Mouse (Mus musculus) liver, embryonic 14.5 days (tissue): Measurements from ENCODE around the gene Tmx2. TPM values are rescaled to one million over a fixed set of nuclear protein-coding genes. Genes with fewer than 3 reads are reported as not detected.

Experiments used
- ATAC-seq: fragments of 200-750 bp; cut with Nextera tagmentation; 2 replicates; pipeline ENCODE4 v1.8.0; 2017; ENCODE audit warnings: moderate number of reproducible peaks, mild to moderate bottlenecking, moderate library complexity; ENCODE audit not compliant: insufficient read depth
- DNase-seq, 3 experiments: peaks; one replicate each; pipeline ENCODE4 v3.0.0-alpha.2; 2012 to 2013; ENCODE audit warnings: low read depth in 3 of 3, low spot score in 3 of 3
- H3K27ac ChIP-seq: fragments of 300-500 bp; sonication (generic); 2 replicates; pipeline ENCODE4 v1.5.1; 2014; ENCODE audit warnings: moderate library complexity, mild to moderate bottlenecking, control low read depth, inconsistent platforms
- H3K27me3 ChIP-seq: fragments of 300-500 bp; sonication (generic); 2 replicates; pipeline ENCODE4 v1.6.1; 2014; ENCODE audit warnings: mild to moderate bottlenecking, low read length, moderate library complexity; ENCODE audit not compliant: control insufficient read depth, insufficient read depth
- H3K36me3 ChIP-seq: fragments of 300-500 bp; sonication (generic); replicated peaks from 2 replicates; pipeline ENCODE4 v1.6.1; 2014; ENCODE audit warnings: low read depth; ENCODE audit not compliant: control insufficient read depth, insufficient read depth
- H3K4me1 ChIP-seq, 2 experiments: fragments of 200-500 bp in 1 of 2; fragments of 300-500 bp in 1 of 2; sonication (generic) in 1 of 2; replicated peaks; 2 replicates each; pipeline ENCODE4 v1.6.1; 2012 to 2014; ENCODE audit warnings: antibody characterized with exemption in 1 of 2, inconsistent platforms in 1 of 2, low read length in 1 of 2; ENCODE audit not compliant: control insufficient read depth in 2 of 2, insufficient read depth in 2 of 2
- H3K4me2 ChIP-seq: fragments of 300-500 bp; sonication (generic); 2 replicates; pipeline ENCODE4 v1.6.1; 2014; ENCODE audit warnings: low read depth, mild to moderate bottlenecking, control low read depth, moderate library complexity
- H3K4me3 ChIP-seq, 2 experiments: fragments of 200-500 bp in 1 of 2; fragments of 300-500 bp in 1 of 2; sonication (generic) in 1 of 2; 2 replicates each; pipeline ENCODE4 v1.5.1; 2012 to 2014; ENCODE audit warnings: low read depth in 2 of 2, low read length in 2 of 2, mild to moderate bottlenecking in 2 of 2, control low read depth in 1 of 2, inconsistent platforms in 1 of 2, moderate library complexity in 1 of 2; ENCODE audit not compliant: insufficient read depth in 1 of 2
- H3K9ac ChIP-seq: fragments of 300-500 bp; sonication (generic); replicated peaks from 2 replicates; pipeline ENCODE4 v1.6.1; 2014; ENCODE audit warnings: mild to moderate bottlenecking, control low read depth, moderate library complexity
- H3K9me3 ChIP-seq: fragments of 300-500 bp; sonication (generic); 2 replicates; pipeline ENCODE4 v1.6.1; 2016; ENCODE audit warnings: low read length, mixed read lengths; ENCODE audit not compliant: control insufficient read depth
- CTCF ChIP-seq: IDR thresholded peaks from 2 replicates; pipeline ENCODE4 v1.5.1; 2016; ENCODE audit warnings: antibody characterized with exemption, low read depth, control low read depth
- EP300 ChIP-seq: IDR thresholded peaks from 2 replicates; pipeline ENCODE4 v1.6.1; 2016; ENCODE audit warnings: antibody characterized with exemption, low read depth
- WGBS: fragments of 180-500 bp; shearing (Covaris S2); extraction: QIAGEN DNeasy Blood & Tissue Kit; methylation state at CpG from one replicate; pipeline ENCODE4 v1.1.7; 2014; ENCODE audit not compliant: insufficient replicate concordance; 5-methylcytosine and 5-hydroxymethylcytosine counted together
- polyA plus RNA-seq, 2 experiments: library from polyadenylated mRNA; depleted of rRNA in 1 of 2; stranded (reverse) in 1 of 2; unstranded in 1 of 2; fragments of >200 nt; fragmentation: Nextera tagmentation in 1 of 2; extraction: Ambion mirVana in 1 of 2; gene quantifications; 2 replicates each; pipeline versions ENCODE4 v1.2.1 to v1.2.3; 2012 to 2014

The Tmx2 gene
- polyA plus RNA-seq, 2 experiments, result 24.7 to 66.3 TPM

DNA sequence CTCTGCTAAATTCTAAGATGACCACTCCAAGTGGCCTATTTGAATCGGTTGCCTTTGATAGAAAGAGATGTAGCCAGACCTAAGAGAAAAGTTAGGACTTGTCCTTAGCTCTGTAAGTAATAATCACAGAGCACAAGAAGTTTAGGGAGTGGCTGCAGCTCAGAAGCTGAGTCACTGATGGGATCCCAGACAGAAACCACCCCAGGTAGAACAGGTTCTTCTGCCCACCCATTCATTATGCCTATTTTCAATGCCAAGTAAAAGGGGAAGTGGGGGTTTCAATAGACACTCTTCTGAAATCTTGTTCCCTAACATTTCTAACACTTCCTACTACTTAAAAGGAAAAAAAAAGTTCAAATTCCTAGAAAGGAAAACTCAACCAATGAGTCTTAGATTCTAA is 26.4 kb upstream of the Tmx2 start:
- 67% methylated on average over 1 of the region's 1 CpGs for WGBS
- H3K9ac ChIP-seq, result no peak overlapping the region
- H3K27me3 ChIP-seq, result no peaks in the 10 kb centered on the region
- H3K27ac ChIP-seq, result no peak overlapping the region
- DNase-seq, result no peak
- H3K4me3 ChIP-seq, result no peak overlapping the region
- peaks cover 5 to 6% of the 10 kb centered on the region in 2 experiments for H3K4me1 ChIP-seq
- no peak overlapping the region for H3K4me2 ChIP-seq
- ATAC-seq, result no peak
- peaks cover 53% of the 10 kb centered on the region for H3K36me3 ChIP-seq
- TF ChIP-seq CTCF (no peak), EP300 (no peak)
- no peaks in the 10 kb centered on the region for H3K9me3 ChIP-seq

DNA sequence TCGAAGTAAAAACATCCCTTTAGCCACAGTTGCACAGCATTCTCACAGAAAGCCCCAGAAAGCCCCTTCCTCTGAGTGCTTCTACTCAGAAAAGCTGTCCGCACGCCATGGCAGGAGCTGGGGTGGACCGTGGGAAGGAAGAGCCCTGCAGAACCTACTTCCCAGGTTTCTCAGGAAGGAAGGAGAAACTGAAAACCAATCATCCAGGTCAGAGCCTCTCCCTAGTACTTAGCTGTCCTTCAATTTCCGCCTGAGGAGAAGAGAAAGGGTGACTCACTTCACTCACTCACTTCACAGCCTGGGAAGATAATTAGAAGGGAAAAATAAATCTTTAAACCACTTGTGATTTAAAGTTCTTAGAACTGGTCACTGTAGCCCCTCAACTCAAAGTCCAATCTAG is 25.4 kb upstream of the Tmx2 start:
- H3K4me1 ChIP-seq, result peaks cover 5 to 6% of the 10 kb centered on the region in 2 experiments
- WGBS, result 78% methylated on average over 5 of the region's 5 CpGs
- H3K4me3 ChIP-seq, result no peak overlapping the region
- H3K27ac ChIP-seq, result no peak overlapping the region; the same call in 1 of the 2 replicates
- H3K9me3 ChIP-seq, result no peaks in the 10 kb centered on the region
- no peaks in the 10 kb centered on the region for H3K27me3 ChIP-seq
- DNase-seq, result no peak
- TF ChIP-seq CTCF (no peak), EP300 (no peak)
- peaks cover 51% of the 10 kb centered on the region for H3K36me3 ChIP-seq
- no peak for ATAC-seq
- no peak overlapping the region for H3K9ac ChIP-seq
- no peak overlapping the region for H3K4me2 ChIP-seq

DNA sequence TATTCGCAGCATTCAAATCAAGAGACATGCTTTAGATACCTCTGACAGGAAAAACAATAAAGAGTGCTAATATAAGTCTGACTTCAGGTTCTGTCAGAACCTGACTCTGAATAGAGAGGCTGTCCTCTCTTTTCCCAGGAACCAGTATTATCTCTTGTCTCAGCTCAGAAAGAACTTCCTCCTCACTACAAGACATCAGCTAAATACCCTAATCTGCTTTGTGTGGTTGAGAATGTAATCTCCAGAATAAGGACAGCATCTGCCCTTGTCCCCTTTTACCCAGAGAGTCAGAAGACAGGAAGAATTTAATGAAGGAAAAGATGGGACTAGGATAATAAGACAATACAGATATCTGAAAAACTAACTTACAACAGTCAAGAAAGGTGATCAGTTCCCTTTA is 24.6 kb upstream of the Tmx2 start:
- Histone ChIP-seq H3K36me3 (peaks cover 51% of the 10 kb centered on the region), H3K4me3 (no peak overlapping the region), H3K27me3 (no peaks in the 10 kb centered on the region), H3K27ac (no peak overlapping the region), H3K4me2 (no peak overlapping the region), H3K9ac (no peak overlapping the region), H3K9me3 (no peaks in the 10 kb centered on the region), H3K4me1 (peaks cover 5 to 6% of the 10 kb centered on the region in 2 experiments)
- TF ChIP-seq EP300 (no peak), CTCF (no peak)
- DNase-seq (no peak), ATAC-seq (no peak)
- WGBS, result 59% methylated on average over 1 of the region's 1 CpGs

DNA sequence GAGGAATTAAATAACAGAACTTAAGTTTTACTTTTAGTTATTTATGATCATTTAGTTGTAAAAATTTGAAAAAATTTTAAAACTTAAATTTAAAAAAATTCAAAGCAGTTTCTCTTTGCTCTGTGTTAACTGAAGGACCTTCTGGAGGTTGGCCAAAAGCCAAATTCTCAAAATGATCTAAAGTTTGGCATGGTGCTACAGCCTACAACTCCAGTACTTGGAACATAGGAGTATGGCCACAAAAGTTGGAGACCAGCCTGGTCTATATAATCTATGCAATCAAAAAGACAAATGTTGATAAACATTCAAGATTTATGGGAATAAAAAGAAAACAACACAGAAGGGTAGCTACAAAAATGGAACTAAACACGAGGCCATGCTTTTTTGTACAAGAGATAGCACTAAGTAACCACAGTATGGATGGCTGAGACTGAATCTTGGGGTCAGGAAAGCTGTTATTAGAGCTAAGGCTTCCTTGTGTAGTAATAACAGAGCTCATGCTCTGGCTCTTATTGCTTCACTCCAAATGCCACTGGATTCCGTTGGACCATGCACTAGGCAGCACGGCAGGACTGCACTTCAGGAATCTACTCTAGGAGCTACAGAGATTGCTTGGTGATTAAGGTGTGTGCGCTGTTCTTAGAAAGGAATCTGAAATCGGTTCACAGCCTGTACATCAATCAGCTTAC is 16.2 kb upstream of the Tmx2 start:
- Histone ChIP-seq H3K27me3 (no peaks in the 10 kb centered on the region), H3K4me2 (no peak overlapping the region), H3K9me3 (no peaks in the 10 kb centered on the region), H3K4me1 (no peaks in the 10 kb centered on the region), H3K9ac (no peak overlapping the region), H3K36me3 (peaks cover 83% of the 10 kb centered on the region), H3K27ac (no peak overlapping the region), H3K4me3 (no peak overlapping the region)
- ATAC-seq, result no peak
- no peak for DNase-seq
- 88% methylated on average over 5 of the region's 5 CpGs for WGBS
- no peak for TF ChIP-seq EP300
- TF ChIP-seq CTCF, result no peak

DNA sequence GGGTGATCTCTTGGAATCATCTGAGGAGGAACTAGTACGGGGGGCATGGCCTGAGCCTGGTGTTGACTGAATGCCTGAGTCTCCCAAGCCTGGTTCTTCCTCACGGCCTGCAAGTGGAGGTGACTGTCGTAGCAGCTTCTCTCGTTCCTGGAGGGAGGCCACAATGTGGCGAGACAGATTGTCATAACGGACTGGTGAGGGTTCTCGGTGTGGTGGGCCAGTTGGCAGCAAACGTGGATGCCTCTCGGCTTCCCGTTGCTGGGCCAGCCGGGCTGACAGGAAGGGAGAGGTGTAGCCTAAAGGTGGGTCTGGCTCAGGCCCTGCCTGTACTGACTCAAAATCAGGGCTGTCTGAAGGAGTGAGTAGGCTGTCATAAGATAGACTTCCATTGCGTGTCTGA is 11.1 kb upstream of the Tmx2 start:
- Histone ChIP-seq H3K27ac (no peak overlapping the region), H3K4me1 (peaks cover 0 to 7% of the 10 kb centered on the region in 2 experiments; a peak in 3 of 4 replicates), H3K27me3 (no peaks in the 10 kb centered on the region), H3K36me3 (peaks cover 91% of the 10 kb centered on the region), H3K4me3 (no peak overlapping the region), H3K4me2 (no peak overlapping the region), H3K9me3 (no peaks in the 10 kb centered on the region), H3K9ac (no peak overlapping the region)
- 84% methylated on average over 12 of the region's 12 CpGs for WGBS
- ATAC-seq (no peak), DNase-seq (no peak)
- TF ChIP-seq CTCF (no peak), EP300 (no peak)
